Mouse (Mus musculus) hindbrain, embryonic 14.5 days (tissue): ENCODE results near the gene Erp29. TPM values are rescaled to one million over a fixed set of nuclear protein-coding genes. Genes with fewer than 3 reads are reported as not detected.

Source experiments
- ATAC-seq: fragments of 200-750 bp; cut with Nextera tagmentation; 2 replicates; pipeline ENCODE4 v1.8.0; 2017; ENCODE audit warnings: moderate number of reproducible peaks, mild to moderate bottlenecking, moderate TSS enrichment, moderate library complexity; ENCODE audit not compliant: low FRiP score
- DNase-seq: peaks from one replicate; pipeline ENCODE4 v3.0.0-alpha.2; 2015; ENCODE audit warnings: low spot score
- H3K27ac ChIP-seq: fragments of 300-500 bp; sonication (generic); 2 replicates; pipeline ENCODE4 v1.5.1; 2014; ENCODE audit warnings: mild to moderate bottlenecking, moderate library complexity
- H3K27me3 ChIP-seq: fragments of 300-500 bp; sonication (generic); 2 replicates; pipeline ENCODE4 v1.6.1; 2014; ENCODE audit warnings: mild to moderate bottlenecking, low read length, mixed read lengths; ENCODE audit not compliant: control insufficient read depth, insufficient read depth
- H3K36me3 ChIP-seq: fragments of 300-500 bp; sonication (generic); replicated peaks from 2 replicates; pipeline ENCODE4 v1.6.1; 2014; ENCODE audit not compliant: control insufficient read depth, insufficient read depth
- H3K4me1 ChIP-seq: fragments of 300-500 bp; sonication (generic); replicated peaks from 2 replicates; pipeline ENCODE4 v1.6.1; 2014; ENCODE audit warnings: antibody characterized with exemption, low read length, mixed read lengths; ENCODE audit not compliant: control insufficient read depth, insufficient read depth
- H3K4me2 ChIP-seq: fragments of 300-500 bp; sonication (generic); replicated peaks from 2 replicates; pipeline ENCODE4 v1.6.1; 2014; ENCODE audit warnings: mild to moderate bottlenecking, moderate library complexity
- H3K4me3 ChIP-seq: fragments of 300-500 bp; sonication (generic); replicated peaks from 2 replicates; pipeline ENCODE4 v1.5.1; 2014; ENCODE audit warnings: mild to moderate bottlenecking, low read length
- H3K9ac ChIP-seq: fragments of 300-500 bp; sonication (generic); 2 replicates; pipeline ENCODE4 v1.6.1; 2014
- H3K9me3 ChIP-seq: fragments of 300-500 bp; sonication (generic); 2 replicates; pipeline ENCODE4 v1.6.1; 2016; ENCODE audit warnings: low read length; ENCODE audit not compliant: control insufficient read depth
- WGBS: fragments of 180-500 bp; shearing (Covaris S2); extraction: QIAGEN DNeasy Blood & Tissue Kit; methylation state at CpG from one replicate; pipeline ENCODE4 v1.1.7; 2014; 5-methylcytosine and 5-hydroxymethylcytosine counted together
- polyA plus RNA-seq: library from polyadenylated mRNA; unstranded; fragments of >200 nt; fragmentation: Nextera tagmentation; extraction: Ambion mirVana; gene quantifications from 2 replicates; pipeline ENCODE4 v1.2.1, GENCODE M21; 2014

Gene Erp29
- polyA plus RNA-seq, 1 experiment from 2014 or later, result 146 TPM

- Histone ChIP-seq H3K36me3 (peaks cover 19% of the 10 kb centered on the region; the same call in 1 of the 2 replicates), H3K4me1 (peaks cover 21% of the 10 kb centered on the region), H3K27me3 (no peaks in the 10 kb centered on the region), H3K9me3 (no peaks in the 10 kb centered on the region), H3K4me3 (peak overlapping the region; percentile 84), H3K9ac (peak overlapping the region; percentile 87), H3K27ac (no peak overlapping the region), H3K4me2 (peak overlapping the region; percentile 64)
- DNase-seq, result peak; percentile 42
- ATAC-seq, result no peak
- WGBS, result 37% methylated on average over 22 of the region's 22 CpGs
Measured at GRCm38 (mm10) chr5:121386120-121386909, 66.0 kb downstream of the Erp29 start.

DNA sequence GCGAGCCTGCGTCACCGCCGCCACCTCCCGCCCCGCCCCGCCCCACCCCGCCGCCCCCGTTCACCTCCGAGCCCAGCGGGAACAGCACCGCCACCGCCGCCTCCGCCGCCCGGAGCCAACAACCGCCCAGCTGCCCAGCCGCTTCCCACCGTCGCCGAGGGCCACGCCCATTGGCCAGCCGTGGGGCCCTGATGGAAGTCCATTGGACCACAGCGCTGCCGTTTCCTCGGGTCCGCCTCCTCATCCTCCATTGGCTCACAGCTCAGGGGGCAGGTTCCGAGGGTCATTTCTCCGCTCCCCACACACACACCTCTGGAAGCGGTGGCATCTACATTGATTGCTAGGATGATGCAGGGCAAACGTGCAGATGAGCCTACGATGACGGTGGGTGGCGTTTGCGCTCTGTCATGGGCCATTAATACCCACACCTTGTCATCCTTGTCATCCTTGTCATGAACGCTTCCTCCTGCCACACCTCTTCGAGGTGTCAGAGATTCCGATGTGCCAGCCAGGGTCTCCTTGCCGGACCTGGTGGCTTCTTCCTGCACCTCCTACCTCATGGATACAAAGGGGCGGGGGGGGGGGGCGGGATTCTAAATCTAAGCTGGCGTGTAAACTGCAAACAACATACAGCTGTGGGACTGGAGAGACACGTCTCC lies 66.7 kb downstream of the Erp29 start, which contains the start of gene Trafd1:
TSS of gene Trafd1 (minus strand) at position 172 of the 659 bp plus-strand sequence.
- no peaks in the 10 kb centered on the region for H3K9me3 ChIP-seq
- peak within 1 kb of the TSS; percentile 87 for H3K9ac ChIP-seq
- H3K36me3 ChIP-seq, result peaks cover 27% of the 10 kb centered on the region
- under 1% methylated on average over 36 of the region's 45 CpGs for WGBS
- peak within 1 kb of the TSS; percentile 84 for H3K4me3 ChIP-seq
- peaks cover 21% of the 10 kb centered on the region for H3K4me1 ChIP-seq
- H3K27me3 ChIP-seq, result no peaks in the 10 kb centered on the region
- peak within 1 kb of the TSS; percentile 92 for H3K27ac ChIP-seq
- ATAC-seq (peak; percentile 95), DNase-seq (peak; percentile 90)
- H3K4me2 ChIP-seq, result peak within 1 kb of the TSS; percentile 64

- Histone ChIP-seq H3K4me2 (peak overlapping the region; percentile 64), H3K4me1 (peaks cover 21% of the 10 kb centered on the region), H3K9me3 (no peaks in the 10 kb centered on the region), H3K27ac (peak overlapping the region; percentile 92), H3K9ac (peak overlapping the region; percentile 87), H3K27me3 (no peaks in the 10 kb centered on the region), H3K36me3 (peaks cover 33% of the 10 kb centered on the region), H3K4me3 (peak overlapping the region; percentile 84)
- 3% methylated on average over 35 of the region's 47 CpGs for WGBS
- peak; percentile 63 for DNase-seq
- ATAC-seq, result peak; percentile 64
Measured at GRCm38 (mm10) chr5:121384757-121385460, 67.4 kb downstream of the Erp29 start.

DNA sequence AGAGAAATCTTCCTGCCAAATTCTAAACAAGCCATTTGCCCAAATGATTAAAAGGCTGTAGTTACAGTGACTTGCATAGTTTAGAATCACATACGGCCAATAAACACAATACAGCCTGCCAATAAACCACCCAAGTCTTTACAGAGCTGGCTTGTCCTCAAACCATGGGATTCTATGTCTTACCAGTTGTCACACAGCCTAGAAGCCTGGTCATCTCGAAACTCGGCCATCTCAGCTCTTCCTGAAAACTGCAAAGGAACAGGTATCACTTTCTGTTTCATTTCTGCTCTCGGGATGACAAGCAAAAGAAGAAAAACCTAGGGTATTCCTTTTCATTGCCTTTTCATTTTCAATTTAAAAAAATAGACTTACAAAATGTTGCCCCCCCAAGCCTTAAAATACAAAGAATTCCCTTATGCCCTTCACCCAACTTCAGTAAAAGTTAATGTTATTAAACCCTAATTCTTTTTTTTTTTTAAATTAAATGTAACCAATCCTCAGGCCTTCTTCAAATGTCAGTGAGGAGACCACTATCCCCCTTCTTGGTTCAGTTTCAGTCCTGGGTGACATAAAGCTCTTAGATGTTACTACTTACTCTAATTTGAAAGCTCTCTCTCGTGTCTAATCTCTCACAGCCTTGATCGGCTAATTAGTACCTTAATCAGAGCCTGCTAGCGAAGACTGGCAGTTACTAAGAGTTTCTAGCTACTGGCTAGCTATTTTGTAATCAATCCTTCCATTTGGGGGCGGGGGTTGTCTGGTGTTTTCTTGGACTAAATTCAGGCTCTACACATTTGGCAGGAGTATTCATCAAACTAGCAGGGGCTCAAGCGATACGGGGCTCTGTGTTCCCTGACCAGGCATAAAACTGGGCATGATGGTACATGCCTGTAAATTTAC lies 68.2 kb downstream of the Erp29 start:
- DNase-seq, result no peak

GRCm38 (mm10) chr5:121380692-121381091 lies 71.6 kb downstream of the Erp29 start:
- H3K4me2 ChIP-seq, result no peak overlapping the region
- no peak overlapping the region for H3K4me3 ChIP-seq
- no peak overlapping the region for H3K27ac ChIP-seq
- ATAC-seq, result no peak
- H3K4me1 ChIP-seq, result peaks cover 16% of the 10 kb centered on the region
- H3K9me3 ChIP-seq, result no peaks in the 10 kb centered on the region
- H3K36me3 ChIP-seq, result peaks cover 74% of the 10 kb centered on the region
- no peaks in the 10 kb centered on the region for H3K27me3 ChIP-seq
- 98% methylated on average over 2 of the region's 2 CpGs for WGBS
- DNase-seq, result no peak
- no peak overlapping the region for H3K9ac ChIP-seq

More for the DNA sequence above, 68.2 kb downstream of the Erp29 start:
- Histone ChIP-seq H3K9me3 (no peaks in the 10 kb centered on the region), H3K9ac (peak overlapping the region; percentile 87), H3K36me3 (peaks cover 41% of the 10 kb centered on the region), H3K4me2 (peak overlapping the region; percentile 64), H3K27me3 (no peaks in the 10 kb centered on the region), H3K4me3 (peak overlapping the region; percentile 84), H3K4me1 (peaks cover 21% of the 10 kb centered on the region), H3K27ac (peak overlapping the region; percentile 92)
- 56% methylated on average over 10 of the region's 10 CpGs for WGBS
- ATAC-seq, result no peak

DNA sequence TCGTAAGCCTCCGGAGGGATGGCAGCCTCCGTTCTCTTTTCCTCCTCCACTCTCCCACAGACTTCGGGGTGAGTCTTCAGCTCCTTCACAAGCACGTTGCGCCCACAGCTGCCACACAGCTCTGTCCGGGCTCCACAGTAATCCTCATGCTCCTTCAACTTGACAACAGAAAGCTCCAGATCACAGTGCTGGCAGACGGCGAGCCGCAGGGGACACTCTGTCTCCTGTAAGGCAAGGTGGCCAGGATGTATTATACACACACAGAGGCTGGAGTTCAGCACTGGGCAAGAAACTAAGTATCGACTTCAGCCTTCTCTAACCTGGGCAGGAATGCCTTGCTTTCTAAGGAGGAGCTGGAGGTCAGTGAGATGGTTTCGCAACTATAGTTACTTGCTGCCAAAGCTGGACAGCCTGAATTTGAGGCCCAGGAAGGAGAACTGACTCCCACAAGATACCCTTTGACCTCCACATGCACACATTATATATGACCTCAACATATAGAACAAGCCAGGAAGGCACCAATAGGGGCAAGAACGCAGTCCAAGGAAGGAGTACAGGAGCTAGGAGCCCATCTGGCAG lies 73.5 kb downstream of the Erp29 start:
- Histone ChIP-seq H3K9me3 (no peaks in the 10 kb centered on the region), H3K36me3 (peaks cover 92% of the 10 kb centered on the region), H3K4me1 (peaks cover 6% of the 10 kb centered on the region; the same call in 1 of the 2 replicates), H3K27ac (no peak overlapping the region), H3K9ac (no peak overlapping the region), H3K27me3 (no peaks in the 10 kb centered on the region), H3K4me3 (no peak overlapping the region), H3K4me2 (no peak overlapping the region)
- no peak for ATAC-seq
- DNase-seq, result no peak
- 93% methylated on average over 13 of the region's 13 CpGs for WGBS

Other genes starting within 250 kb of the Erp29 start
- 377 and 422 TPM in 2 replicates for gene Rpl6, start 248.0 kb downstream of the Erp29 start, polyA plus RNA-seq
- gene Hectd4, start 232.3 kb downstream of the Erp29 start, polyA plus RNA-seq, result 34.1 and 37.2 TPM in 2 replicates
- 118 and 120 TPM in 2 replicates for gene Trafd1, start 66.9 kb downstream of the Erp29 start, polyA plus RNA-seq
- gene Naa25, start 54.6 kb downstream of the Erp29 start, polyA plus RNA-seq, result 55.3 and 63.6 TPM in 2 replicates
- gene Tmem116, start 613 bp downstream of the Erp29 start, polyA plus RNA-seq, result 1.2 and 1.9 TPM in 2 replicates
- gene Adam1b, start 50.9 kb upstream of the Erp29 start, polyA plus RNA-seq, result not detected in 2 replicates
- gene Adam1a, start 93.0 kb upstream of the Erp29 start, polyA plus RNA-seq, result 4.4 and 5.0 TPM in 2 replicates
- not detected in 2 replicates for gene Gm42878, start 93.0 kb upstream of the Erp29 start, polyA plus RNA-seq
- gene Mapkapk5, start 93.4 kb upstream of the Erp29 start, polyA plus RNA-seq, result 58.9 and 66.6 TPM in 2 replicates
- 54.5 and 58.7 TPM in 2 replicates for gene Aldh2, start 141.3 kb upstream of the Erp29 start, polyA plus RNA-seq
- gene Acad12, start 166.4 kb upstream of the Erp29 start, polyA plus RNA-seq, result 1.2 and 1.5 TPM in 2 replicates
- gene Acad10, start 208.0 kb upstream of the Erp29 start, polyA plus RNA-seq, result 1.7 and 2.2 TPM in 2 replicates
- 41.5 and 47.3 TPM in 2 replicates for gene Brap, start 208.1 kb upstream of the Erp29 start, polyA plus RNA-seq